Mouse (Mus musculus) hindbrain, embryonic 12.5 days (tissue): ENCODE data around the gene Cyp4f14. TPM values are rescaled to one million over a fixed set of nuclear protein-coding genes. Genes with fewer than 3 reads are reported as not detected.

Experiments used
- polyA plus RNA-seq: library from polyadenylated mRNA; unstranded; fragments of >200 nt; fragmentation: Nextera tagmentation; extraction: Ambion mirVana; gene quantifications from 2 replicates; pipeline ENCODE4 v1.2.1, GENCODE M21; 2016

The Cyp4f14 gene
- polyA plus RNA-seq, 1 experiment from 2014 or later = not detected

Other genes with a start within 250 kb of the Cyp4f14 start
- 0.53 and 0.99 TPM in 2 replicates for gene Cyp4f15, start 231.7 kb downstream of the Cyp4f14 start, polyA plus RNA-seq
- 47.6 and 49.9 TPM in 2 replicates for gene Zfp871, start 129.1 kb downstream of the Cyp4f14 start, polyA plus RNA-seq
- 42.9 and 46.4 TPM in 2 replicates for gene Zfp811, start 107.4 kb downstream of the Cyp4f14 start, polyA plus RNA-seq
- gene Zfp799, start 87.1 kb downstream of the Cyp4f14 start, polyA plus RNA-seq = 18.4 and 18.7 TPM in 2 replicates
- 6.9 and 9.4 TPM in 2 replicates for gene Zfp870, start 25.7 kb downstream of the Cyp4f14 start, polyA plus RNA-seq
- gene Cyp4f13, start 30.1 kb upstream of the Cyp4f14 start, polyA plus RNA-seq = 8.1 and 10.2 TPM in 2 replicates
- 7.9 and 8.9 TPM in 2 replicates for gene Zfp472, start 48.5 kb upstream of the Cyp4f14 start, polyA plus RNA-seq
- 17.9 and 20.3 TPM in 2 replicates for gene Zfp952, start 75.8 kb upstream of the Cyp4f14 start, polyA plus RNA-seq
- 22.6 and 25.4 TPM in 2 replicates for gene Zfp763, start 116.1 kb upstream of the Cyp4f14 start, polyA plus RNA-seq
- gene 4921501E09Rik, start 150.7 kb upstream of the Cyp4f14 start, polyA plus RNA-seq = not detected in 2 replicates
- 15.6 and 18.2 TPM in 2 replicates for gene Zfp563, start 172.0 kb upstream of the Cyp4f14 start, polyA plus RNA-seq
- 0.18 TPM in 1 of 2 replicates, not detected in the other for gene Morc2b, start 222.3 kb upstream of the Cyp4f14 start, polyA plus RNA-seq